Mouse (Mus musculus) cortical plate, adult 2 months (tissue): ENCODE measurements at regions not wholly inside any gene's neighbourhood (a gene's known extent, or its start where the extent isn't known, plus 50 kb on each side); places are given as distances from the start of the nearest gene placed in this dataset.

Experiments used
- CTCF ChIP-seq: fragments of 200-500 bp; IDR thresholded peaks from 2 replicates; pipeline ENCODE4 v1.5.1; 2011; ENCODE audit warnings: mild to moderate bottlenecking, control low read depth, low read length; ENCODE audit not compliant: insufficient read depth; ENCODE audit errors: extremely low read depth
- POLR2A ChIP-seq: fragments of 200-500 bp; IDR thresholded peaks from 2 replicates; pipeline ENCODE4 v1.6.1; 2011; ENCODE audit warnings: mild to moderate bottlenecking, low read length, control low read depth; ENCODE audit not compliant: insufficient read depth; ENCODE audit errors: extremely low read depth

- TF ChIP-seq CTCF = no peak
- TF ChIP-seq POLR2A = no peak
These were observed 240.1 kb downstream of the Rnd3 start for GRCm38 (mm10) chr2:50908762-50909161.
